Mouse (Mus musculus): Measurements from ENCODE around the gene Mdga2. TPM values are rescaled to one million over a fixed set of nuclear protein-coding genes. Genes with fewer than 3 reads are reported as not detected.

The Mdga2 gene
- total RNA-seq (2021) = under 1 TPM; 0.09 to 0.49 TPM
- long read RNA-seq, experiment 1 = 0 reads
- long read RNA-seq, experiment 2 = 0 reads

DNA sequence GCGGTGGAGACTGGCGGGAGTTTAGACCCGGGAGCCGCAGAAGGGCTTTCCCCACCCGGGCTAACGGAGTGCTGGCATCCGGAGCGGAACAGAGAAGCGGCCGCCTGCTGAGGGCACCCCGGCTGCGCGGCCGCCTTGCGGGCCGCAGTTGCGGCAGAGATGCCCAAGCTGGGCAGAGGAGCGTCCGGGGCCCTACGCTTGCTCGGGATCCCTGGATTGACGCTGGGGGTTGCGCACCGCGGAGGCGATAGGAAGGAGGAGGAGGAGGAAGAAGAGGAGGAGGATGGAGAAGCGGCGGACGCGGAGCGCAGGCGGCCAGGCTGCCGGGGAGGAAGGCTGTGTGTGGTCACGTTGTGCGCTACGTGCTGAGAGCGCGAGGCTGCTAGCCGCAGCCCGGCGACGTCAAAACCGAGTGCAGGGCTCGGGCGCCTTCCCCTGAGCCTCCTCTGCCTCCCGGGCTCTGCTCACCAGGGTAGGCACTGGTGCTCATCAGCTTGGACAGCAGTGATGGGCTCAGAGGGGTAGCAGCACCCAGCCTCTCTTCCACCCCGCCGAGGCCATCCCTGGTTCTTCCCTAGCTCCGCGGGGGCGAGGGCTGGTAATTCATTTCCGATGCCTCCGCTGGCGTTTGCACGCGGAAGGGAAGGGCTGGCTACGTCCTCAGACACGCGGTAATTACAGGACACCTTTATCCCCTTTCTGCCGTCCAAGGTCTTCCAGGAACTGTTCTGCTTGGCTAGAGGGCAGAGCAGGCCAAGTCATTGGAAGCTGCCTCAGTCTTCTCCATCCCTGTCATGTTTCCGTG, at the start of gene Mdga2:
Gene Mdga2 (minus strand): TSS at position 329 of the 805 bp plus-strand sequence.
- peak; percentile 3 for DNase-seq
- intact Hi-C loops (cut with DNase I; ENCODE audit: low total_unique reads) = no loop called here

DNA sequence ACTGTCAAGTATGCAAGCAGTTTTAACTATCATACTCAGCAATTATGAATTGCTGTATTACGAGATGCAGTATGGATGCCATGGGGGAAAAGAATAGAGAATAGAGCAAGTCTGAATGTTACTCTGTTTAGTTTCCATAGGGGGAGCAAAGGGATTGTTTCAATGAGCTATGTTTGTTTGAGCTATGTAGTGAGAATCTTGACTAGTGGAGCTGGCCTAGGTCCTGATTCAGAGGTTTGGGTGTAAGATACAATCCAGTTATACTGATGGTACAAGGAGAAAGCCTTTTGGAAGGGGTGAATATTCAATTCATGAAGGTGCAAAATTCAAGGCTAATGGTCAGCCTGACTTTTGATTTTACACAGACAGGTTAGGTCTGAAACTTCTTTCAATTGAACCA, 45.1 kb upstream of the Mdga2 start:
- intact Hi-C loops (cut with DNase I; ENCODE audit: low total_unique reads) = no loop called here

DNA sequence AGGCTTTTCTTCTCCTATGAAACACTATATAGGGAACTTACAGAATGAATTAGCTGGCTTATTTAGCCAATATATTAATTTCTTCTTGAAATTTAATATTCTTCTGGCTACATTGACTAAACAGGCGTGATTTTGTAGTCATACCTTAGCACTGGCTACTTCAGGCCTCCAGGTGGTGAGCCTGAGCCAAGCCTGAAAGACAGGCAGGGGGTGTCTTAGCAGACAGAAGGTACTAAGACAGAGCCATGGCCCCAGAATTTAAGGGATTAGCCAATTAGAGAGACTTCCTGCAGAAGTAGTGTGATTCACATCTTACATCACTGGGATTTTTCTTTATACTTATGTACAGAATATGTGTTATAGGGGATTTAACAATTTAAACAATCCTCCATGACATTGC, 1.2 kb upstream of the Mdga2 start:
- DNase-seq = no peak
- intact Hi-C loops (cut with DNase I; ENCODE audit: low total_unique reads) = no loop called here

More for the DNA sequence above, 45.1 kb upstream of the Mdga2 start:
- no peak for DNase-seq

DNA sequence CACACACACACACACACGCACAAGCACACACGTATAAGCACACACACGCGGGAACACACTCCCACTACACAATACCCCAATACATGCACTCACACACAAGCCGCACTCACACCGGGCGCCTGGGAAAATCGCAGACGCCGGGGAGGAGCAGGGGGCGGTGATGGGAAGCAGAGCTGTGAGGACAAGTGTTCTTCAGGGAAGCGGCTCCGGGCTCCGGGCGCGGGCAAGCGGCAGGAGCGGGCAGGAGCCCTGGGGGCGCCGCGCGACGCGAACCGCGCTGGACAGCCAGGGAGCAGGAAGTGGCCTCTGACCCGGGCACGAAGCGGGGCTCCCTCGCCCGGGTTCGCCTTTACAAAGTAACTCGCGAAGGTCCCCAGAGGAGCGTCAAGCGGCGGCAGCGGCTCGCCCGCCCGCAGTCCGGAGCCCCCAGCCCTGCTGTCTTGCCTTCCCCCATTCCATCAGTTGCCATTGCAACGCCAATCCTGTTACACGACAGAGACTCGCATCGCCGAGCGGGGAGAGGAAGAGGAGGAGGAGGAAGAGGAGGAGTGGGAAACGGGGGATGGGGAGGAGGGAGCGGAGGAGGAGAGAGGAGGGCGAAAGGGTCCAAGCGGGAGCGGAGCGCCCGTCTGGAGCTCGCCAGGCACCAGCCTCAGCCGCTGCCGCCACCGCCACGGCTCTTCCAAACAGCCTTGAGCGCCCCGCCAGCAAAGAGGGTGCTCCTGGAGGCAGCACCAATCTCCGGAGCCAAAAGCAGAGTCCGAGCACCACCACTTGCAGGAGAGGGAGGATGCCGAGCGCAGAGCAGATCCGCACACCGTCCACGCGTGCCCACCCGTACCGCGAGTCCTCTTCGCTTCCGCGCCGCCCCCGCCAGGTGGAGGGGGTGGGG, 774 bp downstream of the Mdga2 start:
- intact Hi-C loops (cut with DNase I; ENCODE audit: low total_unique reads) = no loop called here
- DNase-seq = peak; percentile 9

DNA sequence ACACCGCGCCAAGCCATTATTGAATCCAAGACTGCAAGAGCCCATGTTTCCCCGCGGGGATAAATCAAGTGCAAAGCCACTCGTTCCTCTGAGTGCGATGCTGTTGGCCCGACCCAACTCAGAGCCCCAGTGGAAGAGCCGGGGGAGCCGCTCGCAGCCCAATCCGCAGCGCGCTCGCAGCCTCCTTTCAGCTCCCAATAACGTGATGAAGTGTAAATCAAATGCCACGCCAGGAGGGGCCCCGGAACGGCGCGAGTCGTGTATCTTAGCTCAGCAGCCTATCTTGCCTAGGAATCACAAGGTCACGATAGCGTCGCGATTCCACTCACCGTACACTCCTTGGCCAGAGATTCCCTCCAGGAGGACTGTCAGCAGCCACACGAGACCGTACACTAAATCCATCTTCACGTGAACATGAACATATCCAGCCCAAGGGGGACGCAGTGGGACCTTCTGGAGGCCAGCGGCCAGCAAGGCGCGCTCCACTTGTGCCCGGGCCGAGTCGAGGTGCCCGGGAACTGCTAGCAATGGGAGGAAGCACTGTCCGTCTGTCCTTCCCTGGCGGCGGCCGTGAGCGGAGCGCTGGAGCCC, 1.6 kb downstream of the Mdga2 start:
- intact Hi-C loops (cut with DNase I; ENCODE audit: low total_unique reads) = no loop called here
- peak; percentile 4 for DNase-seq

DNA sequence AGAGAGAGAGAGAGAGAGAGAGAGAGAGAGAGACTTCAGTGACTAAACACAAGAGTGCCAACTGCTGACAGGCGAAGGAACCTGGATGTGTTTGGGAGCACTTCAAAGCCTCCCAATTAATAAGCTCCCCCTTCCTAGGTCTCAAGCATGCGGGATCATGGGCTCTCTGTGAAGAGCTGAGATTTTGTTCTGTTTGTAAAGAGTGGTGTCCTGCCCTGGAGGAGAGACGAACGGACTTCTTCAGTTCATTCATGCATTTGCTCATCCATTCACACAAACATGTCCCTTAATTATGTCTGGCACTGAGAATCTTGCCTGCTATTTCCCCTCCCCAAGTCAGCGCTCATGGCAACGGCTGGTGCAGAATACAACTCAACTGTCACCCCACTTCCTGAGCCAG, 2.3 kb downstream of the Mdga2 start:
- intact Hi-C loops (cut with DNase I; ENCODE audit: low total_unique reads) = no loop called here
- no peak for DNase-seq

DNA sequence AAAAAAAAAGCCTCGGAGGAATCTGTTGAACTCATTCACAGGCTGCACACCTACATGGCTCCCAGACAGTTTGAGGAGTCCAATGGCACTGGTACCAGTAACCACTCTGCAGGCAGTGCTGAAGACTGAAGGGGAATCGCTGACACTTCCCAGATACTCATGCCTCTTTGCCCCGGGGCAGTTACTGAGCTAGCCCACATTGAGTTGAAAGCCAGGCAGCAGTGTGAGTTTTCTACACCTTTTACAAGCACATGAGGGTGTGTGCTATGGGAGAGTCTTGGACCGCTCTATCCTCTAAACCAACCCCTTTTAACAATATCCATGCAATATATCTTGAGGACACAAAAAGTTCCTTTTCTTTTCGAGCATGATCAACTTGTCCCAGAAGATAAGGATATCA, 2.8 kb downstream of the Mdga2 start:
- DNase-seq = no peak
- intact Hi-C loops (cut with DNase I; ENCODE audit: low total_unique reads) = no loop called here

DNA sequence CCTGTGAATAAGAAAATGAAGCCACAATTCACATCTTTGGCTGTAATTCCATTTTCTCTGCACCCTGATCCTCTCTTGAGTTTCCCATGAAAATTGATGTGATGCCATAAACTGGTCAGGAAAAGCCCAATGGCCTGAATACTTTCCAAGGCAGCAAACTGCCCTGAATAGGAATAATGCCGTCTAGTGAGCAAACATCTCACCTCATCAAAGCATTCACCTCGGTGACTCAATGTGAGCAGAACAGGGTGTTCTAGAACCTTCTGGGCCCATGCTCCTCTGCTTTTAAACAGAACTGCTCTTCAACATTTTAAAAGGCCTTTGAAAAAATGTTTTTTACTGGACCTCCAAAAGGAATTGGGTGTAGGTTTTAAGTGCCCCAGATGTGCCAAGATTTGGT, 9.5 kb downstream of the Mdga2 start:
- no peak for DNase-seq
- intact Hi-C loops (cut with DNase I; ENCODE audit: low total_unique reads) = no loop called here

DNA sequence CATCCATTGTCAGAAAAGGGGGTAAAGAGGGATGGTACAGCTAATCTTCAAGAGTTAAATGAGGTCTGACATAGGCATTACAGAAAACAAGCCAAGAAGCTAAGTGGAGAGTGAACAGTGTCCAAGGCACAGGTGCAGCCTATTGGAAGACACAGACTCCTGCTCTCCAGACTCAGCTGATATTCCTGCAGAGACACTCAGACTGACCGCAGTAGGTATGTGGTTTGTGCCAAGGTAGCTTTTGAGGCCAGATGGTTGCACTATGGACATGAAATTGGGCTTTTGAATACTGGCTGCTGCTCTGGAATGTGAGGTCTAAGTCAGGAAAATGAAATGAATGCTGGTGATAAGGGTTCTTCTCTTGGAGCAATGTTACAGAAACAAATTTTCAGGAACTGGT, 44.2 kb downstream of the Mdga2 start:
- intact Hi-C loops (cut with DNase I; ENCODE audit: low total_unique reads) = no loop called here

DNA sequence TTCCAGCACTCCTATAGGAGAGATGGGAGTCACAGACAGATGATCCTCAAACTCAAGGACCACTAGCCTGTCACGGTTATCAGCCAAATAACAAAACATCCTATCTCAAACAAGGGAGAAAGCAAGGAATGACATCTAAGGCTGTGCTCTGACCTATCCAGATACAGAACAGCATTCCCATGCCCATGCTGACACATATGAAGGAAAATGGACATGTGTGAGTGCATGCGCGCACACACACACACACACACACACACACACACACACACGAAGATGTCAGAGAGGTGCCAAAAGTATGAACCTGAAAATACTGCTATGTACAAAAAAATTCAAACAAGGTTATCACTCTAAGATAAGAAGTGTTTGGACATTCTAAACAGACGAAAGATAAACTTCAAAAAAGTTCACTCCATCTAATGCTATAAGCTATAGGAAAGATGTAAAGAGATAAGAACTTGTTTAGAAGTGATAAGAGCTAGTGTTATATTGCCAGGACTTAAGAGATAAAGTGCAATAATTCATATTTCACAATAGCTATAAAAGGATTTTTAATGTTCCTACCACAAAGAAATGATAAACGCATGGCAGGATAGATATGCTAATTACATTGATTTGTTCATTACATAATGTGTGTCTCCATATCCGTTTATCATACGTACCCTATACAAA, 65.6 kb downstream of the Mdga2 start:
- intact Hi-C loops (cut with DNase I; ENCODE audit: low total_unique reads) = no loop called here
- DNase-seq = no peak

More for the DNA sequence above, 44.2 kb downstream of the Mdga2 start:
- no peak for DNase-seq

DNA sequence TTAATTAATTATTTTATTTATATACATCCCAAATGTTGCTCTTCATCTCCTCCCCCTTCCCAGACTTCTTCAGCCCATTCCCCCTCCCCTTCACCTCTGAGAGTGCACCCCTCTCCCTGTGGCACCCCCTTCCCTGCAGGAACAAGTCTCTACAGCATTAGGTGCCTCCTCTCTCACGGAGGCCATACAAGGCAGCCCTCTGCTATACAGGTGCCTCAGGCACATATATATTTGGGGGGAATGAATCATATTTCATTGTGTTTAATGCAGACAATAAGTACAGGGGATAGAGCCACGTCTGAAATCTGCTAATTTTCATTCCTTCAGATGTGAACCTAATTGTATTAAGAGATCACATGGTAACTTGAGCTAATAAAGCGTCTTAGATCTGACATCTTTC, 69.3 kb downstream of the Mdga2 start:
- intact Hi-C loops (cut with DNase I; ENCODE audit: low total_unique reads) = no loop called here
- no peak for DNase-seq

DNA sequence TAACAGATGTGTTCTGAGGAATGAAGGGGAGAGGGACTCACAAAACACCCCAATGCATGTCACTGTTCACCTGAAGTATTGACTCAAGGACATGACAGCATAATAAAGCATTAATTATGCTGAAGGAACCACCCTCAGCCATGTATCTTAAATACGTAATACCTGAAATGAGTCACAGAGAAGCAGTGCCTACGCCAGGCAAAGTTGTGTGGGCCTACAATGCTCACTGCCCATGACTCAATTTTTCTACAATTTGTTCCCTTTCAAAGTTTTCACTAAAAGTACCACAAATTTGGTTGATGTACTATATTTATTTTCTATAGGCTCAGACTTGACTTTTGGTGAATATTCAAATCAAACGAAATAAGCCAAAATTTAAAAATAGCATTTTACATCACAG, 80.7 kb downstream of the Mdga2 start:
- no peak for DNase-seq
- intact Hi-C loops (cut with DNase I; ENCODE audit: low total_unique reads) = no loop called here

DNA sequence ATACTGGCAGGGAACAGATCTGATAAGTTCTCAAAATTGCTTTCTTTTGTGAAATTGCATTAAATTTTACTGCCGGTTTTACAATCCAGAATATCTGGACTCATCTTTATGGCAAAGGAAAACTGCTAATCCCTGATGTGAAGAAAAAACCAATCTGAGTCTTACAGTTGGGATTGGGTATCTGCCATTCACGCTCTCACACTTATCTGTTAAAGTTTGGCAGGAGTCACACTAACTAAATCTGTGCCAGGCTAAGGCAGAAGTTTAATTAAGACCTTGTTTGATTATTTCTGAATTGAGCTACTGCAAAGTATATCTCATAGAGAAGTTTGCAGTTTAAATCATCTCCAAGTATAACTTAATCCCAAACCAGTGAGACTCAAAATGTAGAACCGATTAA, 82.2 kb downstream of the Mdga2 start:
- DNase-seq = no peak
- intact Hi-C loops (cut with DNase I; ENCODE audit: low total_unique reads) = no loop called here

DNA sequence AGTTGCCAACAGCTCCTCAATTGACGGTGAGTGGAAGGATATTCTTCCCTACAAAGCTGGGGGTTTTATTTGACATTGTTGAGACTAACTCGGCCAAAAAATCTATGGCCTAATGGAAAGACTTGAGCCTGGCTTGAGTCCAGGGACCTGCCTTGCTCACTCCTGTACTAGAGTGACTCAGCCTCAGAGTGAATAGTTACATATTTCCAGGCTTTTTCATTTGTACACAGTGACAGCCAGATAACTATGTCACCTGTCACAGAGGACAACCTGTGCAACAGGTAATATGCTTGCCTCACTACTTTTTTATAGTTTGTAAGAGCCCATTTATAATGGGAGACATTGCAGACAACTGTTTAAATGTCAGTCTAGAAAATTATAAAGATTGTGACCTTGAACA, 94.9 kb downstream of the Mdga2 start:
- intact Hi-C loops (cut with DNase I; ENCODE audit: low total_unique reads) = no loop called here
- DNase-seq = no peak

DNA sequence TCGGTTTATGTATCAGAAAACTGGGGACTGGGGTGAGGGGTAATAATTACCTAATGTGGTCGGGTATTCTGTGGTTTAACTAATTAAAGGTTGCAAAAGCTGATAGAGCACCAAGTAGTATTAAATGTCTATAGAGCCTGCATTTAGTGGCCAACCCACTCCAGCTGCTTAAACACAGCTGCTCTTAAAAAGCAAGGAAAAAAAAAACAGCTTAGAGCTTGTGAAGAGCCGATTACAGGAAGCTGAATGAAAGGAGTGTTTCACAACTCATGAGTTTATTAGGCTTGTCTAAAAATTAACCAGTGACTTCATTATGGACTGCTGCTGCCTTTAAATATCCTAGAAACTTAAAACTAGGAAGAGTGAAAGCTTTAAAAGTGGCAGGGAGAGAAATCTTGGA, 98.5 kb downstream of the Mdga2 start:
- intact Hi-C loops (cut with DNase I; ENCODE audit: low total_unique reads) = no loop called here
- DNase-seq = no peak

DNA sequence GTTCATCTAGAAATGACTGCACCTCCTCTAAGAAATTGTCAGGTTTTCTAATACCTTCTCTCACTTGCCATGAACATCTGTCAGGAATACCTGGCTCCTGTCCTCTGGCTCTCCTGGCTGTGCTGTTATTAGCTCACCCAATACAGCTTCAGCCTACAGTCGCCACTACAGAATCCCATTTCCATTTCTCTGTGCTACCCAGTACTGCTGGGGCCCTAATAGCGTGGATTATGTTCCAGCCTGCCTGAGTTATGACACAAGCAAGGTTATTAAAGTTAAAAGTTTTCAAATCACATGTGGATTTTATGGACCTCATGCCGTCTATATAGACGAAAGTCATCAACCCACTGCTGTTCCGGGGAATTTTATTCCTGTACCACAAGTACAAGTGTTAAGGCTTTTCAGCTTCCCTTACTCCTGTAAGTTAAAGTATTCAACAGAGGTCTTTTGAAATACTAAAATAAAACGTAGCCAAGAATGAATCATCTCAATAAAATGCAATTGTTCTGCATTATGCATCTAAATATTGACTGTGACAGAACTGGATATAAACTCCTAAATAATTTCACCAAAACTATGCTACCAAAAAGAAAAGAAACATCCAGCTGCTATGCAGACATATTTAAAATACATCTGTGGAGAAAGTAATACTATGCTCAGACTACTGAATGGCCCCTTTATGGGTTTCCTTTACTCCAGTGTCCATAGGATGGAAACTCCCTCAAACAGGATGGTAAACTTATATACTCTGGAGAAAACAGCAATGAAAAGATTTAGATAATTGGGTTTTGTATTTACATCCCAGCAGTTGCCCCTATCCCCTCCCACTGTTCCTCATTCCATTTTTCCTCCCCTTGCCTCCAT, 103.5 kb downstream of the Mdga2 start:
- DNase-seq = no peak
- intact Hi-C loops (cut with DNase I; ENCODE audit: low total_unique reads) = no loop called here

DNA sequence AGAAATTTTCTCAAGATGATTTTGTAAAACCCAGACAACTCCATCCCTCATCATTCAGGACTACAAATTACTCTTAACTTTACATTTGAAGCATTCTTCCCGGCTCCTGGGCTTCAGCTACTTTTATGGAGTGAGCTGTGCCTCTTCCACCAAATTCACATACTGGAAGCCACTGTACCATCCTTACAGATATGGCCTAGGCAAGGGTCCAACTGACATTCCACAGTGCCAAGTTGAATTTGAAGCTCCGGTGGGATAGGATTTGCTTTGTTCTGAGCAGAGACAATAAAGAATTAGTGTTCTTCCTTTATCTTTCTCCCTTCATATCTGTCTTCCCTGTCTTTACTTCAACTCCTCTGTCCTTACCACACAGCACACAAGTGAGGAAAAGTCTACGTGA, 118.2 kb downstream of the Mdga2 start:
- DNase-seq = no peak
- intact Hi-C loops (cut with DNase I; ENCODE audit: low total_unique reads) = no loop called here

DNA sequence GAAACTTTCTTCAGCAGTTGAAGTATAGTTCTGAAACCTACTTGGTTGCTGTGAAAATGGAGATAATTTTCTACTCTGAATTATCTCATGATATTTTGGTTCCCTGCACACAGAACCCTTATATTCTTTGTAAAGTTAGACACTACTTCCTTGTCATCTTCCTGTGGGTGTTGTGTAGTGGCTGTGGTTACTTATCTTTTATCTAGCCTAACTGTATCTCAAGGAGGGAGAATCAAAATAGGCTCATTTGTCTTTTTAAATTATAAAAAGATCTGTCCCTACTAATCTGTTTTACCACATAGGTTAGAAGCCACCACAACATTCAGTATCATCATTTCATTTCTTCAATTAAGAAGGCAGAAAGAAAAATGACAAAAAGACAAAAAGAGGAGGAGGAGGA, 127.9 kb downstream of the Mdga2 start:
- no peak for DNase-seq
- intact Hi-C loops (cut with DNase I; ENCODE audit: low total_unique reads) = no loop called here

DNA sequence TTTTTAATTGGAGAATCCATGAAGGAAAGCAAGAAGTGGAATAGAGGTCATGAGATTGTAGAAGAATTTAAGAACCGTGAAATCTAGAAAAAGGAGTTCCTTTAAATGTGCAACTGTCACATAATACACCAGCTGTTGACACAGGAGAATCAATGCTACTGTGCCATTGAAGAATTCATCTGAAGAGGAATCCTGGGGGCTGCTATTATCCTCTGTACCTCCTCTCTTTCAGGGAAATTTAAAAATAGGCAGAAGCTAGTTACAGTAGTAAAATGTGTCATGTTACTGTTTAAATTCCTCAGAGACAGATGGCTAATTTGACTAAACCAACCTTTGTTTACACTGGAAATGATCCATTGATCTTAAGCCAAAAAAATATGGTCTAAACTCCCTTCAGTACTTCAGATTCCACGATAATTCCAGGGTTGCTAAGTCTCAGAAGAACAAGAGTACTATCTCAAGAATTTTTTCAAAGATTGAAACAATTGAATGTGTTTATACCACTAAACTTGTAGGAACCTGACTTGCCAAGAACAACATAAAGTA, 131.9 kb downstream of the Mdga2 start:
- intact Hi-C loops (cut with DNase I; ENCODE audit: low total_unique reads) = no loop called here
- DNase-seq = no peak

Measured in gastrocnemius, postnatal 14 days (tissue).